1 mouse cellular context compared by ENCODE assay signal in the genomic region with DNA sequence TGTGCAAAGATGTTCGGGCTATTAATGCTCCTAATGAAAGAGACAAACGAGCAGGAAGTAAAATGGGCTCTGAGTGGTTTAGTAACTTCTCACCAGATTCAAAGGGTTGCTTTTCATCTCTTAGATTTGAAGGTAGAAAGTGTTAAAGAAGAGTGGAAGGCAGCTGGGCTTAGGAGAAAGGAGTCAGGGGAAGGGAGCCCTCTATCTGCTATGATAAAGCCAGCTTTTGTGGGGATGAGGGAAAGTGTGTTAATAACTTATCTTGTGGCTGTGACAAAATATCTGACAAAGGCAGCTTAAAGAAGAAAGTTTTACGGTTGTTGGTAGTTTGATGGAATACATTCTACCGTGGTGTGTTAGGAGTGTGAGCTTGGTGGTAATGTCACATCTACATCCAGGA.
TF ChIP-seq lines count a peak whose summit lies in the region.

No protein-coding gene starts in this region.

TF ChIP-seq in MEL, 35 proteins besides CTCF, POLR2A, EP300 and RAD21:
- TF ChIP-seq ZKSCAN1 (IDR thresholded peaks at IDR 0.05; ENCODE audit: low read depth, low read length) (no peak), TAL1 (IDR thresholded peaks at IDR 0.05; ENCODE audit: low read length) (no peak), POLR2AphosphoS5 (IDR thresholded peaks at IDR 0.05; ENCODE audit: borderline replicate concordance, low read depth, low read length) (no peak), USF2 (IDR thresholded peaks at IDR 0.05; ENCODE audit: borderline replicate concordance in 1 of 2, insufficient read depth in 1 of 2, low read depth in 1 of 2, low read length in 2 of 2) (no peak), POLR2AphosphoS2 (IDR thresholded peaks at IDR 0.05; ENCODE audit: low read length) (no peak), MAX (IDR thresholded peaks at IDR 0.05; ENCODE audit: low read length) (no peak), NRF1 (IDR thresholded peaks at IDR 0.05; ENCODE audit: insufficient read depth, low read depth, low read length, poor library complexity, severe bottlenecking) (no peak), MAZ (IDR thresholded peaks at IDR 0.05; ENCODE audit: low read depth, low read length) (no peak), RCOR1 (IDR thresholded peaks at IDR 0.05; ENCODE audit: low read depth, low read length) (no peak), ZMIZ1 (IDR thresholded peaks at IDR 0.05; ENCODE audit: low read depth, low read length) (no peak), MYB (IDR thresholded peaks at IDR 0.05; ENCODE audit: low read depth, low read length) (no peak), CHD1 (IDR thresholded peaks at IDR 0.05; ENCODE audit: low read depth, low read length) (no peak), GATA1 (IDR thresholded peaks at IDR 0.05; ENCODE audit: low read depth, low read length) (0 out of 2 replicates have a peak, but pooled peaks have one; percentile 17), MAFK (IDR thresholded peaks at IDR 0.05; ENCODE audit: borderline replicate concordance, low read depth, low read length) (no peak), JUND (IDR thresholded peaks at IDR 0.05; ENCODE audit: low read depth, low read length) (no peak), ELF1 (IDR thresholded peaks at IDR 0.05; ENCODE audit: low read depth, low read length) (no peak), SMC3 (IDR thresholded peaks at IDR 0.05; ENCODE audit: low read depth, low read length) (peak; percentile 57), SIN3A (IDR thresholded peaks at IDR 0.05; ENCODE audit: low read length) (0 out of 2 replicates have a peak, but pooled peaks have one; percentile 5), GABPA (IDR thresholded peaks at IDR 0.05; ENCODE audit: low read depth, low read length) (no peak), E2F4 (IDR thresholded peaks at IDR 0.05; ENCODE audit: borderline replicate concordance, low read depth, low read length) (no peak), TCF12 (IDR thresholded peaks at IDR 0.05; ENCODE audit: low read depth, low read length) (no peak), USF1 (IDR thresholded peaks at IDR 0.05; ENCODE audit: low read depth, low read length) (no peak), MYC (IDR thresholded peaks at IDR 0.05; ENCODE audit: low read depth, low read length) (no peak), MXI1 (IDR thresholded peaks at IDR 0.05; ENCODE audit: low read depth, low read length) (no peak), NELFE (IDR thresholded peaks at IDR 0.05; ENCODE audit: low read depth, low read length) (no peak), ETS1 (IDR thresholded peaks at IDR 0.05; ENCODE audit: low read depth, low read length) (no peak), TBP (IDR thresholded peaks at IDR 0.05; ENCODE audit: low read depth, low read length) (no peak), KAT2A (conservative IDR thresholded peaks at IDR 0.05; ENCODE audit: low read depth, low read length) (no peak), BHLHE40 (IDR thresholded peaks at IDR 0.05; ENCODE audit: borderline replicate concordance, low read depth, low read length) (no peak), ZC3H11A (IDR thresholded peaks at IDR 0.05; ENCODE audit: low read depth, low read length) (peak; percentile 72), MEF2A (IDR thresholded peaks at IDR 0.05; ENCODE audit: extremely low read depth, insufficient replicate concordance, low read depth, low read length, poor library complexity, severe bottlenecking) (no peak), CHD2 (IDR thresholded peaks at IDR 0.05; ENCODE audit: low read length) (no peak)
